Mouse (Mus musculus): ENCODE results near the gene Klhdc10. TPM values are rescaled to one million over a fixed set of nuclear protein-coding genes. Genes with fewer than 3 reads are reported as not detected.
A peak's percentile ranks its signal among the peaks of the same experiment; 100 is the strongest.

The Klhdc10 gene
- polyA plus RNA-seq, 1 experiment from 2014 or later, result 38.0 TPM

DNA sequence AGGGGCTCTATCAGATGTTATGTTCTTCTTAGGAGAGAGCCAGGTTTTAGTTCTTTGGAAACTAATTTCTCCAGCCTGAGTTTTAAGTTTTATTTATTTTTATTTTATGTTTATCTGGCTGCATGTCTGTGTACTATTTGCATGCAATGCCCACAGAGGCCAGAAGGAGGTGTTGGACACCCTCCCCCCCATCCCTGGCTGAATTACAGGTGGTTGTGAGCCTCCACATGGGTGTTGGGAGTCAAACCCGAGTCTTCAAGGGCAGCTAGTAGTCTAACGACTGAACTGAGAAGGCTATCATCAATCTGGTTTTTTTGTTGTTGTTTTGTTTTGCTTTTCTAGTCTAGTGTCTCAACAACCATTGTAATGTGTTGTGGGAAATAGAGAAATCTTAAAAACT, 14.5 kb downstream of the Klhdc10 start:
- no peak overlapping the region for H3K27ac ChIP-seq (ENCODE audit: low read length)
- H3K4me2 ChIP-seq (ENCODE audit: low read length), result no peak overlapping the region
- no peaks in the 10 kb centered on the region for H3K4me1 ChIP-seq (replicated peaks; ENCODE audit: control insufficient read depth, insufficient read depth, low read length)
- no peak for ATAC-seq
- no peaks in the 10 kb centered on the region for H3K9me3 ChIP-seq (ENCODE audit: control insufficient read depth, low read length)
- H3K27me3 ChIP-seq (replicated peaks; ENCODE audit: control insufficient read depth, insufficient read depth, low read length), result no peaks in the 10 kb centered on the region
- no peak overlapping the region for H3K9ac ChIP-seq (replicated peaks; ENCODE audit: low read depth, low read length)
- 91% methylated on average over 2 of the region's 2 CpGs for WGBS
- H3K4me3 ChIP-seq (replicated peaks; ENCODE audit: low read length), result no peak overlapping the region
- H3K36me3 ChIP-seq (ENCODE audit: control insufficient read depth, insufficient read depth), result no peaks in the 10 kb centered on the region

GRCm38 (mm10) chr6:30416801-30417200, 15.1 kb downstream of the Klhdc10 start:
- Histone ChIP-seq H3K9me3 (ENCODE audit: control insufficient read depth, low read length) (no peaks in the 10 kb centered on the region), H3K27me3 (replicated peaks; ENCODE audit: control insufficient read depth, insufficient read depth, low read length) (no peaks in the 10 kb centered on the region), H3K36me3 (ENCODE audit: control insufficient read depth, insufficient read depth) (no peaks in the 10 kb centered on the region), H3K4me2 (ENCODE audit: low read length) (no peak overlapping the region), H3K4me1 (replicated peaks; ENCODE audit: control insufficient read depth, insufficient read depth, low read length) (no peaks in the 10 kb centered on the region), H3K4me3 (replicated peaks; ENCODE audit: low read length) (no peak overlapping the region), H3K27ac (ENCODE audit: low read length) (no peak overlapping the region), H3K9ac (replicated peaks; ENCODE audit: low read depth, low read length) (no peak overlapping the region)
- WGBS, result 84% methylated on average over 7 of the region's 7 CpGs
- no peak for ATAC-seq

GRCm38 (mm10) chr6:30432461-30433192, 31.0 kb downstream of the Klhdc10 start:
- Histone ChIP-seq H3K4me2 (ENCODE audit: low read length) (no peak overlapping the region), H3K27me3 (replicated peaks; ENCODE audit: control insufficient read depth, insufficient read depth, low read length) (no peaks in the 10 kb centered on the region), H3K4me3 (replicated peaks; ENCODE audit: low read length) (no peak overlapping the region), H3K36me3 (ENCODE audit: control insufficient read depth, insufficient read depth) (no peaks in the 10 kb centered on the region), H3K27ac (ENCODE audit: low read length) (no peak overlapping the region), H3K4me1 (replicated peaks; ENCODE audit: control insufficient read depth, insufficient read depth, low read length) (no peaks in the 10 kb centered on the region), H3K9me3 (ENCODE audit: control insufficient read depth, low read length) (no peaks in the 10 kb centered on the region), H3K9ac (replicated peaks; ENCODE audit: low read depth, low read length) (no peak overlapping the region)
- WGBS, result 83% methylated on average over 3 of the region's 3 CpGs
- no peak for ATAC-seq

GRCm38 (mm10) chr6:30436476-30436875, 34.8 kb downstream of the Klhdc10 start:
- H3K27me3 ChIP-seq (replicated peaks; ENCODE audit: control insufficient read depth, insufficient read depth, low read length), result no peaks in the 10 kb centered on the region
- no peaks in the 10 kb centered on the region for H3K36me3 ChIP-seq (ENCODE audit: control insufficient read depth, insufficient read depth)
- ATAC-seq, result no peak
- no peak overlapping the region for H3K27ac ChIP-seq (ENCODE audit: low read length)
- no peaks in the 10 kb centered on the region for H3K9me3 ChIP-seq (ENCODE audit: control insufficient read depth, low read length)
- H3K4me2 ChIP-seq (ENCODE audit: low read length), result no peak overlapping the region
- H3K4me1 ChIP-seq (replicated peaks; ENCODE audit: control insufficient read depth, insufficient read depth, low read length), result no peaks in the 10 kb centered on the region
- no peak overlapping the region for H3K4me3 ChIP-seq (replicated peaks; ENCODE audit: low read length)
- H3K9ac ChIP-seq (replicated peaks; ENCODE audit: low read depth, low read length), result no peak overlapping the region
- 100% methylated on average over 3 of the region's 3 CpGs for WGBS

- 85% methylated on average over 3 of the region's 3 CpGs for WGBS
- ATAC-seq, result no peak
Measured at GRCm38 (mm10) chr6:30437054-30437453, 35.4 kb downstream of the Klhdc10 start.

GRCm38 (mm10) chr6:30439576-30439975, 37.9 kb downstream of the Klhdc10 start:
- Histone ChIP-seq H3K27me3 (replicated peaks; ENCODE audit: control insufficient read depth, insufficient read depth, low read length) (no peaks in the 10 kb centered on the region), H3K4me1 (replicated peaks; ENCODE audit: control insufficient read depth, insufficient read depth, low read length) (no peaks in the 10 kb centered on the region), H3K9me3 (ENCODE audit: control insufficient read depth, low read length) (no peaks in the 10 kb centered on the region), H3K27ac (ENCODE audit: low read length) (no peak overlapping the region), H3K4me2 (ENCODE audit: low read length) (no peak overlapping the region), H3K4me3 (replicated peaks; ENCODE audit: low read length) (no peak overlapping the region), H3K9ac (replicated peaks; ENCODE audit: low read depth, low read length) (no peak overlapping the region), H3K36me3 (ENCODE audit: control insufficient read depth, insufficient read depth) (peaks cover 2% of the 10 kb centered on the region)
- WGBS, result 84% methylated on average over 10 of the region's 10 CpGs
- no peak for ATAC-seq

More at GRCm38 (mm10) chr6:30437054-30437453, 35.4 kb downstream of the Klhdc10 start:
- Histone ChIP-seq H3K9me3 (ENCODE audit: control insufficient read depth, low read length) (no peaks in the 10 kb centered on the region), H3K36me3 (ENCODE audit: control insufficient read depth, insufficient read depth) (0 out of 2 replicates have a peak, but pooled peaks cover 2% of the 10 kb centered on the region), H3K4me3 (replicated peaks; ENCODE audit: low read length) (no peak overlapping the region), H3K4me1 (replicated peaks; ENCODE audit: control insufficient read depth, insufficient read depth, low read length) (no peaks in the 10 kb centered on the region), H3K27ac (ENCODE audit: low read length) (no peak overlapping the region), H3K27me3 (replicated peaks; ENCODE audit: control insufficient read depth, insufficient read depth, low read length) (no peaks in the 10 kb centered on the region), H3K9ac (replicated peaks; ENCODE audit: low read depth, low read length) (no peak overlapping the region), H3K4me2 (ENCODE audit: low read length) (no peak overlapping the region)

- Histone ChIP-seq H3K9ac (replicated peaks; ENCODE audit: low read depth, low read length) (no peak overlapping the region), H3K4me2 (ENCODE audit: low read length) (no peak overlapping the region), H3K4me3 (replicated peaks; ENCODE audit: low read length) (no peak overlapping the region), H3K27me3 (replicated peaks; ENCODE audit: control insufficient read depth, insufficient read depth, low read length) (no peaks in the 10 kb centered on the region), H3K36me3 (ENCODE audit: control insufficient read depth, insufficient read depth) (peaks cover 4% of the 10 kb centered on the region; the same call in 1 of the 2 replicates), H3K27ac (ENCODE audit: low read length) (no peak overlapping the region), H3K9me3 (ENCODE audit: control insufficient read depth, low read length) (no peaks in the 10 kb centered on the region), H3K4me1 (replicated peaks; ENCODE audit: control insufficient read depth, insufficient read depth, low read length) (peaks cover 20% of the 10 kb centered on the region)
- ATAC-seq, result no peak
- 97% methylated on average over 7 of the region's 7 CpGs for WGBS
Measured at GRCm38 (mm10) chr6:30456991-30457390, 55.3 kb downstream of the Klhdc10 start.

DNA sequence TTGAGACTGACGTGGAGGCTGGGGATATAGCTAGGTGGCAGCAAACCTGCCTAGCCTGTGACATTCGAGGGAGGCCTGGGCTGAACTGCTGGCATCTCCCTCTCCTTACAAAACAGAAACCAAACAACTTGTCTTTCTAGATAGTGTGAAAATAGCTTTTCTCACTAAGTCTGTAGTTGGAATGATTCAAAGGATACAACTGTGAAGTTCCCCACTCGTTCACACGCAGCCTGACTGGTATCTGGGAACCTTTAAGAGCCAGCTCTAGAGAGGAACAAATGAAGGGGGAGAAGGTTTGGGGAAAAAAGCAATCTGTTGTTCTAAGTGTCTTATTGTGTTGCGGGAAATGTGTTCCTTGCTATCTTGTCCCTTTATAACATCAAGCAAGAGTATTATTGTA, 57.0 kb downstream of the Klhdc10 start:
- Histone ChIP-seq H3K4me1 (replicated peaks; ENCODE audit: control insufficient read depth, insufficient read depth, low read length) (peaks cover 20% of the 10 kb centered on the region), H3K9me3 (ENCODE audit: control insufficient read depth, low read length) (no peaks in the 10 kb centered on the region), H3K27ac (ENCODE audit: low read length) (no peak overlapping the region), H3K4me2 (ENCODE audit: low read length) (no peak overlapping the region), H3K27me3 (replicated peaks; ENCODE audit: control insufficient read depth, insufficient read depth, low read length) (no peaks in the 10 kb centered on the region), H3K36me3 (ENCODE audit: control insufficient read depth, insufficient read depth) (peaks cover 4% of the 10 kb centered on the region; the same call in 1 of the 2 replicates), H3K4me3 (replicated peaks; ENCODE audit: low read length) (no peak overlapping the region), H3K9ac (replicated peaks; ENCODE audit: low read depth, low read length) (no peak overlapping the region)
- no peak for ATAC-seq
- 78% methylated on average over 5 of the region's 5 CpGs for WGBS

DNA sequence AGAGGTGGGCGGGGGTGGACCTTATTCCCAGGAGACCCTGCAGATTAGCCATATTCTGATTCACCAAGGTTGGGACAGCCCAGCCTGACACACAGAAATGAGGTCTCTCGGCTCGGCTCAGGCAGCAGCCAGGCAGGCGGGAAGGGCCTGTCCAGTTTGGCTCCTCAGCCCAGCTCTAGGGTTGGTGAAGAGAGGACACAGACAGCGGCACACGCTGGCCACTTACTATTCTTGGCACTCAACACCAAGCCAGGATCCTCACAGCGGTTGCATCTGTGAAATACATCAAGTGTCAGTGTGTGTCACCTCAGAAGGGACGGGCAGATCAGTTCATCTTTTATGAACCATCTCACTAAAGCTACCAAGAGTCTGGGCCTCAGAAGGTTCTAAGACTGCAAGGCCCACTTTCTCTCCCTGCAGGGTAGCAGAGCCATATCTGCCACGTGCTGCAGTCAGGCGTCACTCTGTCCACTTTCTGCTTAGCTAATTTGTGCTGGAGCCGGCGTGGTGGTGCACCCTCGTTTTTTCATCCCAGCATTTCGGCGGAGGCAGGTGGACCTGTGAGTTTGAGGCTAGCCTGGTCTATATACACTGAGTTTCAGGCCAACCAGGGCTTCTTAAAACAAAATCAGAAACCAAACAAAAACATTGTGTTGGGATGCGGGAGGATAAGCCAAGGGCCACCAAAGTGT, 57.5 kb downstream of the Klhdc10 start:
- H3K4me2 ChIP-seq (ENCODE audit: low read length), result peak overlapping the region; percentile 57
- no peak for ATAC-seq
- peaks cover 4% of the 10 kb centered on the region; the same call in 1 of the 2 replicates for H3K36me3 ChIP-seq (ENCODE audit: control insufficient read depth, insufficient read depth)
- 68% methylated on average over 16 of the region's 16 CpGs for WGBS
- peak overlapping the region; percentile 59 for H3K9ac ChIP-seq (replicated peaks; ENCODE audit: low read depth, low read length)
- H3K27me3 ChIP-seq (replicated peaks; ENCODE audit: control insufficient read depth, insufficient read depth, low read length), result no peaks in the 10 kb centered on the region
- H3K9me3 ChIP-seq (ENCODE audit: control insufficient read depth, low read length), result no peaks in the 10 kb centered on the region
- H3K4me3 ChIP-seq (replicated peaks; ENCODE audit: low read length), result peak overlapping the region; percentile 44
- peaks cover 20% of the 10 kb centered on the region for H3K4me1 ChIP-seq (replicated peaks; ENCODE audit: control insufficient read depth, insufficient read depth, low read length)
- H3K27ac ChIP-seq (ENCODE audit: low read length), result no peak overlapping the region
